Mouse (Mus musculus) fibroblast of lung, adult 2 months (primary cell): ENCODE measurements around the gene Fam170b.

Experiments used
- DNase-seq: peaks from one replicate; pipeline ENCODE4 v3.0.0-alpha.2; 2011; ENCODE audit warnings: low read depth

Gene Fam170b

GRCm38 (mm10) chr14:32827994-32828650, 5.6 kb upstream of the Fam170b start:
- DNase-seq = no peak

DNA sequence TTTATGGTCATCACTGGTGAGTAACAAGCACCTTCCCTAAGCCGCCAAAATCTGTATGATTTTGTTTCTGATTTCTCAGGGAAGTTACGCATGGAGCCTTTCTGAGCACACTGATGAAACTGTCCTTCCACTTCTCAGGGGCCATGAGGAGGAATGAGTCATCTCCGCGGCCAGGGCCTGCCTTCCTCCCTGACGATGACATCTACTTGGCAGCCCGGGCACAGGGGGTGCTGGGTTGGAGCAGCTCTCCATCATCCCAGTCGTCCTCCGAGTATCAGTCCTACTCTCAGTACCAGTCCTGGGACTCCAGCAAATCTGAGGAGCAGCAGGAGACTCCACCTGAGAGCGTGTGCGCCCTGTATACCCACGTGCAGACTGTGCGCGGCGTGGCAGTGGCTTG, 1.4 kb downstream of the Fam170b start:
- no peak for DNase-seq

GRCm38 (mm10) chr14:32835596-32835995, 1.8 kb downstream of the Fam170b start:
- no peak for DNase-seq

DNA sequence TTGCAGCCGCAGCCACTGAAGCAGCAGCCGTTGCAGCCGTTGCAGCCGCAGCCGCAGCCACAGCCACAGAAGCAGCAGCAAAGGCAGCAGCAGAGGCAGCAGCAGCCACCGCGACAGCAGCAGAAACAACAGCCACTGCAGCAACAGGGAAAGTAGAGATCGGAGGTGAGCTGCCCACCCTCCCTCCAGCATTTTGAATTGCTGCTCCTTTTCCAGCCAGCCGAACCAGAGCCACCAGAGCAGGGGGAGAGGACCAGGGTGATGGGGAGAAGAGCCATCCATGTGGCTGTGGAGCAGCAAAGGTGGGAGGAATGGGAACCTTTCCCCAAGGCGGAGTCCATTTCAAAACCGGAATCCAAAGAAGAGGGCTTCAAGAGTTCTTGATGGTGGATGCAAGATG, 2.4 kb downstream of the Fam170b start:
- no peak for DNase-seq

GRCm38 (mm10) chr14:32842052-32842451, 8.3 kb downstream of the Fam170b start:
- DNase-seq = no peak

GRCm38 (mm10) chr14:32854059-32854458, 20.3 kb downstream of the Fam170b start:
- no peak for DNase-seq

DNA sequence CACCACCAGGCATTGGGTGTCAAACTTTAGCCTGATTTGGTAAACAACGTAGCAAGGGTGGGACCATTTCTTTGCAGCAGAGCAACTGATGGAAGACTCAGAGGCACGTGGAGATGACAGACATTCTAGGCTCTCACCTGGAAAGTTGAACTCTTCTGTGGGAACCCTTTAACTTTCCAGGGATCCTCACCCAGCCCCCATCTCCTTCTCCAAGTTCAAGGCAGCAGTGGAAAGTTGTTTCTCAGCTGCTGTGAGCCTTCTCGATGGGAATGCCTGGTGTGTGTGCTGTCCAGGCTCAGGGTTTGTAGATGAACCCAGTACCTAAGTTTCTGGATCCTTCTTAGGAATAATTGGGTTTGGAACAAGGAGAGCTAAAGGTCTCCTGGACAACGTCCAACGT, 22.5 kb downstream of the Fam170b start:
- no peak for DNase-seq

- DNase-seq = no peak
Observed at GRCm38 (mm10) chr14:32856681-32857328, 23.0 kb downstream of the Fam170b start, which contains the start of gene Vstm4. TSS of gene Vstm4 (plus strand) at chr14:32856756.

- no peak for DNase-seq
Observed at GRCm38 (mm10) chr14:32858361-32858760, 24.6 kb downstream of the Fam170b start.

DNA sequence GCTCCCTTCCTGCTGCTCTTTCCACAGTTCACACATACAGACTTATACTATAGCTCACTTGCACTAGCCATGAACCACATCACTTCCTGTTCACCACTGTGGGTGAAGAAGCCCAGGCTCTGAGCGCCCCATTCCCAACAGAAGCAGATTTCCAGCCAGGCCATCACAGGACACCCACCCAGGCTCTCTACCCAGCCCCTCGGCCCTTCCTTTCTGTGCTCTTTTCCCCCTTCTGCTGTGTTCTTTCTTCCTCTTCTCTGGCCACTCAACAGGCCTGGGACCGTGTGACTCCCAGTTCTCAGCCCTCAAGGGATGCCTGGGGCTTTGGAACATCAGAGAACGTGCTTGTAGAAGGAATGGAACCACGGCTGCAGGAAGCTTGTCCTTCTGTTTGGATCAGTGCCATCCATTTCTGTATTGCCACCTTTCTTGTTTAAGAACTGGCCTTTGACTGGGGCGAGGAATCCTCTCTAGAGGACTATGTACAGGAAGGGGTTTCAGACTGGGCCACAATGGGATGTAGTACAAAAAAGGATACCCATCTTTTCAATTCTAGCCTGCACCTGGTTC, 25.3 kb downstream of the Fam170b start:
- no peak for DNase-seq

DNA sequence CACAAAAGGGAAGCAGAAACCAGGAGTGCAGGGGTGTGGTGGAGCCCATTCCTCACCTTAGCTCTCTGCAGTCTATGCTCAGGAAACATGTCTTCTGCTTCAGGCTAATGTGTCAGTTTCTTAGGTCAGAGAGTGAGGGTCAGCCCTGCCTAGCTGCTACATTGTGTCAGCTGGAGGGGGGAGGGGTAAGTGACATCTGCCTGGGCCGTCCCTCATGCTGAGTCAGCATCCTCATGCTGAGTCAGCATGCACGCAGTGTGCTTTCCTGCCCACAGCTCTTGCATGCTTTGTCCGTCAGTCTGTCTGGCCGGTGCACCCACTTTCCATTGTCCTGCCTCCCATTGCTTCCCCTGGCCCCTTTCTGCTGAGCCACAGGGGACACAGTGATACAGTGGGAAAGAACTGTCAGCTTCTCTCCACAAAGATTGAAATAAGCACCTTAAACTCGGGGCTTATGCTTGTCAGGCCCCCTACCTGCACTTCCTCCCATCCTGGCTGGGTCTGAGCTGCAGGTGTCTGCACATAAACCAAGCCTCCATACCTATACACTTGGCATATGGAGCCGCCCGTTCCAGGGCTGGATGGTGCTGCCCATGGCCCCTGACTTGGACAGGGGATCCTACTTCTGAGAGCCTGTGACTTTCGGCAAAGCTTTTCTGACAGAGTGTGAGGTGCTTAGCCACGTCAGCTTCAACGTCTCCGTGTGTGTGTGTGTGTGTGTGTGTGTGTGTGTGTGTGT, 26.2 kb downstream of the Fam170b start:
- no peak for DNase-seq

- no peak for DNase-seq
Observed at GRCm38 (mm10) chr14:32861149-32861581, 27.4 kb downstream of the Fam170b start.

GRCm38 (mm10) chr14:32861656-32862055, 27.9 kb downstream of the Fam170b start:
- no peak for DNase-seq

- DNase-seq = no peak
Observed at GRCm38 (mm10) chr14:32865331-32865730, 31.6 kb downstream of the Fam170b start.

GRCm38 (mm10) chr14:32871963-32872362, 38.2 kb downstream of the Fam170b start:
- DNase-seq = no peak

- no peak for DNase-seq
Observed at GRCm38 (mm10) chr14:32877549-32877948, 43.8 kb downstream of the Fam170b start.

- DNase-seq = no peak
Observed at GRCm38 (mm10) chr14:32880332-32880731, 46.6 kb downstream of the Fam170b start.

DNA sequence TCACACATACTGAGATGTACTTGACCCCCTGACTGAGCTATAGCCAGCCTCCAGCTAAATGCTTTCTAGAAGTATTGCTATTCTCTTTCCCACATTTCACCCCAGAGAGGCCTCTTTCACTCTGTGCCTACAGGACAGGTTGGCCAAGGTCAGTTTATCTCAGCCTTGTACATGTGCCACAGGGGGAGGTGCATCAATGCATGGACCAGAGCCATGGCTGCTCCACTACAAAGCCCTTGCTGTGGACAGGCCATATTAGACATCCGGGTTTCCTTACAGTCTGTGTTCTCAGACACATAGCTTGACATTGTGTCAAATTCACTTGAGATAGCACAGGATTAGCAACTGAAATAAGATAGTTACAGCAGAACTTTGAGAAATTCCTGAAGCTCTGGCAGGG, 47.9 kb downstream of the Fam170b start:
- no peak for DNase-seq
